Mouse (Mus musculus) liver, embryonic 14.5 days (tissue): Measurements from ENCODE around the gene Zp1. TPM values are rescaled to one million over a fixed set of nuclear protein-coding genes. Genes with fewer than 3 reads are reported as not detected.
A peak's percentile ranks its signal among the peaks of the same experiment; 100 is the strongest.

Experiments
- ATAC-seq: fragments of 200-750 bp; cut with Nextera tagmentation; 2 replicates; pipeline ENCODE4 v1.8.0; 2017; ENCODE audit warnings: moderate number of reproducible peaks, mild to moderate bottlenecking, moderate library complexity; ENCODE audit not compliant: insufficient read depth
- DNase-seq, 3 experiments: peaks; one replicate each; pipeline ENCODE4 v3.0.0-alpha.2; 2012 to 2013; ENCODE audit warnings: low read depth in 3 of 3, low spot score in 3 of 3
- H3K27ac ChIP-seq: fragments of 300-500 bp; sonication (generic); 2 replicates; pipeline ENCODE4 v1.5.1; 2014; ENCODE audit warnings: moderate library complexity, mild to moderate bottlenecking, control low read depth, inconsistent platforms
- H3K27me3 ChIP-seq: fragments of 300-500 bp; sonication (generic); 2 replicates; pipeline ENCODE4 v1.6.1; 2014; ENCODE audit warnings: mild to moderate bottlenecking, low read length, moderate library complexity; ENCODE audit not compliant: control insufficient read depth, insufficient read depth
- H3K36me3 ChIP-seq: fragments of 300-500 bp; sonication (generic); replicated peaks from 2 replicates; pipeline ENCODE4 v1.6.1; 2014; ENCODE audit warnings: low read depth; ENCODE audit not compliant: control insufficient read depth, insufficient read depth
- H3K4me1 ChIP-seq, 2 experiments: fragments of 200-500 bp in 1 of 2; fragments of 300-500 bp in 1 of 2; sonication (generic) in 1 of 2; replicated peaks; 2 replicates each; pipeline ENCODE4 v1.6.1; 2012 to 2014; ENCODE audit warnings: antibody characterized with exemption in 1 of 2, inconsistent platforms in 1 of 2, low read length in 1 of 2; ENCODE audit not compliant: control insufficient read depth in 2 of 2, insufficient read depth in 2 of 2
- H3K4me2 ChIP-seq: fragments of 300-500 bp; sonication (generic); 2 replicates; pipeline ENCODE4 v1.6.1; 2014; ENCODE audit warnings: low read depth, mild to moderate bottlenecking, control low read depth, moderate library complexity
- H3K4me3 ChIP-seq, 2 experiments: fragments of 200-500 bp in 1 of 2; fragments of 300-500 bp in 1 of 2; sonication (generic) in 1 of 2; 2 replicates each; pipeline ENCODE4 v1.5.1; 2012 to 2014; ENCODE audit warnings: low read depth in 2 of 2, low read length in 2 of 2, mild to moderate bottlenecking in 2 of 2, control low read depth in 1 of 2, inconsistent platforms in 1 of 2, moderate library complexity in 1 of 2; ENCODE audit not compliant: insufficient read depth in 1 of 2
- H3K9ac ChIP-seq: fragments of 300-500 bp; sonication (generic); replicated peaks from 2 replicates; pipeline ENCODE4 v1.6.1; 2014; ENCODE audit warnings: mild to moderate bottlenecking, control low read depth, moderate library complexity
- H3K9me3 ChIP-seq: fragments of 300-500 bp; sonication (generic); 2 replicates; pipeline ENCODE4 v1.6.1; 2016; ENCODE audit warnings: low read length, mixed read lengths; ENCODE audit not compliant: control insufficient read depth
- CTCF ChIP-seq: IDR thresholded peaks from 2 replicates; pipeline ENCODE4 v1.5.1; 2016; ENCODE audit warnings: antibody characterized with exemption, low read depth, control low read depth
- EP300 ChIP-seq: IDR thresholded peaks from 2 replicates; pipeline ENCODE4 v1.6.1; 2016; ENCODE audit warnings: antibody characterized with exemption, low read depth
- WGBS: fragments of 180-500 bp; shearing (Covaris S2); extraction: QIAGEN DNeasy Blood & Tissue Kit; methylation state at CpG from one replicate; pipeline ENCODE4 v1.1.7; 2014; ENCODE audit not compliant: insufficient replicate concordance; 5-methylcytosine and 5-hydroxymethylcytosine counted together
- polyA plus RNA-seq, 2 experiments: library from polyadenylated mRNA; depleted of rRNA in 1 of 2; stranded (reverse) in 1 of 2; unstranded in 1 of 2; fragments of >200 nt; fragmentation: Nextera tagmentation in 1 of 2; extraction: Ambion mirVana in 1 of 2; gene quantifications; 2 replicates each; pipeline versions ENCODE4 v1.2.1 to v1.2.3; 2012 to 2014

Gene Zp1
- polyA plus RNA-seq, 2 experiments, result not detected

- no peaks in the 10 kb centered on the region for H3K27me3 ChIP-seq
- peaks cover 11% of the 10 kb centered on the region for H3K36me3 ChIP-seq
- 61% methylated on average over 3 of the region's 3 CpGs for WGBS
- peak overlapping the region; percentile 75 to 79; a peak in 3 of 4 replicates for H3K4me3 ChIP-seq
- DNase-seq (no peak), ATAC-seq (no peak)
- no peaks in the 10 kb centered on the region for H3K9me3 ChIP-seq
- no peak for TF ChIP-seq EP300
- no peak for TF ChIP-seq CTCF
- peaks cover 4 to 13% of the 10 kb centered on the region in 2 experiments; a peak in 2 of 4 replicates for H3K4me1 ChIP-seq
- H3K9ac ChIP-seq, result no peak overlapping the region
- H3K4me2 ChIP-seq, result peak overlapping the region; percentile 85
- no peak overlapping the region for H3K27ac ChIP-seq
These were observed 26.1 kb upstream of the Zp1 start for GRCm38 (mm10) chr19:10946506-10946905.

DNA sequence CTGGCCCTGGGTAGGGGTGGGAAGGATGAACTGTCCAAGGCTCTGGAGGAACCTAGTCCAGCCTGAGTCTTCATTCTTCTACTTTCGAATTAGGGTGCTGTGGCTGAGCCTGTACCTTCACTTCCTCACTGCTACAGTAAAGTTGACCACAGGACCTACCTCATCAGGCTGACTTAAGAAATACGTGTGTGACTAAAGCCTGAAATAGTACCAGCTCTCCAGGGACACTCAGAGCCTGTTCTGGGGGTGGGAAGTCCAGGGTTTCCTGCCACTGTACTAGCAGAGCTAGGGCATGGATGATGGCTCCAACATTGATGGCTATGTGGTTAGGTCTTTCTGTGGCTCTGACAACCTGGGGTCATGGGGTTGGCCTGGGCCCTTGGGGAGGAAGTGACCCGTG lies 23.5 kb upstream of the Zp1 start:
- WGBS, result 54% methylated on average over 3 of the region's 3 CpGs
- no peak for DNase-seq
- H3K4me1 ChIP-seq, result peaks cover 0 to 9% of the 10 kb centered on the region in 2 experiments; a peak in 2 of 4 replicates
- H3K27ac ChIP-seq, result no peak overlapping the region
- H3K4me2 ChIP-seq, result no peak overlapping the region
- H3K27me3 ChIP-seq, result no peaks in the 10 kb centered on the region
- H3K36me3 ChIP-seq, result peaks cover 11% of the 10 kb centered on the region
- H3K4me3 ChIP-seq, result no peak overlapping the region
- TF ChIP-seq EP300, result no peak
- TF ChIP-seq CTCF, result no peak
- H3K9ac ChIP-seq, result no peak overlapping the region
- no peaks in the 10 kb centered on the region for H3K9me3 ChIP-seq
- no peak for ATAC-seq

GRCm38 (mm10) chr19:10940801-10941457 lies 20.5 kb upstream of the Zp1 start:
- TF ChIP-seq EP300, result no peak
- TF ChIP-seq CTCF, result no peak
- ATAC-seq (peak; percentile 22; the same call in 1 of the 2 replicates), DNase-seq (no peak)
- Histone ChIP-seq H3K9ac (0 out of 2 replicates have a peak overlapping the region, but pooled peaks have one; percentile 1), H3K9me3 (no peaks in the 10 kb centered on the region), H3K4me2 (peak overlapping the region; percentile 59), H3K4me3 (peak overlapping the region; percentile 1 to 9; a peak in 3 of 4 replicates), H3K36me3 (peaks cover 11% of the 10 kb centered on the region), H3K27me3 (no peaks in the 10 kb centered on the region), H3K4me1 (peaks cover 0 to 18% of the 10 kb centered on the region in 2 experiments), H3K27ac (no peak overlapping the region)
- WGBS, result 12% methylated on average over 40 of the region's 40 CpGs

GRCm38 (mm10) chr19:10940097-10940800 lies 19.8 kb upstream of the Zp1 start:
- Histone ChIP-seq H3K27ac (no peak overlapping the region), H3K4me2 (peak overlapping the region; percentile 59), H3K36me3 (peaks cover 11% of the 10 kb centered on the region)

DNA sequence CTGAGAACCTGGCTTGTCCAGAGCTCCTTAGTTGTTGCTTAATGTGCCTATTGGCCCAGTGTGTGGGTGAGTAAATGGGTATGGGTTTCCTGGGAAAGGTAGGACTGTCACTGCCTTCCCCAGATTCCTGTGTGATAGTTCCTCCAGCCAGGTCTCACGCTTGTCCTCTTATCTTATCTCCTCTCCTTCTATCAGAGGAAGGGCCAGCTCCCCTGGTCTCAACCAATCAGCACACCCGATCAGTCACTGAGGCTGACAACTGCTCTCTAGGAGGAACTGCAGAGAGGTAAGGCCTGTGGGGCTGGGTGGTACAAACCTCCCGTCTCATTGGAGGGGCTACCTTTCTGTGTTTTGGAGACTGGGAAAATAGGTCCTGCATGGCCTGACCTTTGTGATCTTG lies 18.3 kb upstream of the Zp1 start:
- TF ChIP-seq CTCF (no peak), EP300 (no peak)
- peaks cover 0 to 19% of the 10 kb centered on the region in 2 experiments for H3K4me1 ChIP-seq
- H3K9ac ChIP-seq, result no peak overlapping the region
- H3K27me3 ChIP-seq, result no peaks in the 10 kb centered on the region
- DNase-seq (no peak), ATAC-seq (no peak)
- no peaks in the 10 kb centered on the region for H3K9me3 ChIP-seq
- 15% methylated on average over 3 of the region's 3 CpGs for WGBS
- H3K4me3 ChIP-seq, result no peak overlapping the region
- no peak overlapping the region for H3K27ac ChIP-seq
- H3K4me2 ChIP-seq, result no peak overlapping the region
- H3K36me3 ChIP-seq, result peaks cover 3% of the 10 kb centered on the region; the same call in 1 of the 2 replicates

More at GRCm38 (mm10) chr19:10940097-10940800, 19.8 kb upstream of the Zp1 start:
- peak overlapping the region; percentile 1 to 9; a peak in 3 of 4 replicates for H3K4me3 ChIP-seq
- 17% methylated on average over 37 of the region's 37 CpGs for WGBS
- ATAC-seq (peak; percentile 67; the same call in 1 of the 2 replicates), DNase-seq (peak; percentile 42 to 49 (median 42))
- TF ChIP-seq EP300 (no peak), CTCF (peak; percentile 94)
- no peaks in the 10 kb centered on the region for H3K27me3 ChIP-seq
- peaks cover 0 to 18% of the 10 kb centered on the region in 2 experiments for H3K4me1 ChIP-seq
- H3K9me3 ChIP-seq, result no peaks in the 10 kb centered on the region
- 0 out of 2 replicates have a peak overlapping the region, but pooled peaks have one; percentile 1 for H3K9ac ChIP-seq
